Mouse (Mus musculus): ENCODE results near the gene Nop16. TPM values are rescaled to one million over a fixed set of nuclear protein-coding genes. Genes with fewer than 3 reads are reported as not detected.

Gene Nop16
- polyA plus RNA-seq, 1 experiment from 2014 or later: 84.2 TPM

GRCm38 (mm10) chr13:54582126-54582525, 7.8 kb downstream of the Nop16 start:
- no peak for DNase-seq
- H3K27me3 ChIP-seq (ENCODE audit: insufficient read depth, low read length): no peaks in the 10 kb centered on the region
- no peak for ATAC-seq (ENCODE audit: insufficient read depth)
- WGBS: 70% methylated on average over 10 of the region's 10 CpGs
- H3K4me2 ChIP-seq: no peak overlapping the region
- no peaks in the 10 kb centered on the region for H3K9me3 ChIP-seq (ENCODE audit: low read depth, low read length)
- no peak for TF ChIP-seq CTCF (IDR thresholded peaks at IDR 0.05; ENCODE audit: low read depth)
- peaks cover 88% of the 10 kb centered on the region for H3K36me3 ChIP-seq (ENCODE audit: insufficient read depth)
- no peak overlapping the region for H3K9ac ChIP-seq
- no peak overlapping the region for H3K27ac ChIP-seq (ENCODE audit: low read depth)
- no peak overlapping the region for H3K4me3 ChIP-seq (ENCODE audit: low read depth, low read length)
- no peaks in the 10 kb centered on the region for H3K4me1 ChIP-seq (ENCODE audit: insufficient read depth)

GRCm38 (mm10) chr13:54581385-54581784, 8.5 kb downstream of the Nop16 start:
- Histone ChIP-seq H3K27ac (ENCODE audit: low read depth) (no peak overlapping the region), H3K36me3 (ENCODE audit: insufficient read depth) (peaks cover 83% of the 10 kb centered on the region), H3K9me3 (ENCODE audit: low read depth, low read length) (no peaks in the 10 kb centered on the region), H3K27me3 (ENCODE audit: insufficient read depth, low read length) (no peaks in the 10 kb centered on the region), H3K4me2 (no peak overlapping the region), H3K4me1 (ENCODE audit: insufficient read depth) (no peaks in the 10 kb centered on the region), H3K9ac (no peak overlapping the region), H3K4me3 (ENCODE audit: low read depth, low read length) (no peak overlapping the region)
- ATAC-seq (ENCODE audit: insufficient read depth) (no peak), DNase-seq (no peak)
- TF ChIP-seq CTCF (IDR thresholded peaks at IDR 0.05; ENCODE audit: low read depth): no peak
- WGBS: 51% methylated on average over 2 of the region's 2 CpGs

- H3K4me1 ChIP-seq (ENCODE audit: insufficient read depth): no peaks in the 10 kb centered on the region
- H3K9me3 ChIP-seq (ENCODE audit: low read depth, low read length): no peaks in the 10 kb centered on the region
- no peak for TF ChIP-seq CTCF (IDR thresholded peaks at IDR 0.05; ENCODE audit: low read depth)
- no peak overlapping the region for H3K4me2 ChIP-seq
- WGBS: 84% methylated on average over 21 of the region's 21 CpGs
- no peak for DNase-seq
- H3K9ac ChIP-seq: no peak overlapping the region
- no peaks in the 10 kb centered on the region for H3K27me3 ChIP-seq (ENCODE audit: insufficient read depth, low read length)
- H3K36me3 ChIP-seq (ENCODE audit: insufficient read depth): peaks cover 51% of the 10 kb centered on the region
- no peak overlapping the region for H3K27ac ChIP-seq (ENCODE audit: low read depth)
- H3K4me3 ChIP-seq (ENCODE audit: low read depth, low read length): no peak overlapping the region
- ATAC-seq (ENCODE audit: insufficient read depth): no peak
Observed at GRCm38 (mm10) chr13:54577652-54578507, 12.0 kb downstream of the Nop16 start.

- no peaks in the 10 kb centered on the region for H3K27me3 ChIP-seq (ENCODE audit: insufficient read depth, low read length)
- no peaks in the 10 kb centered on the region for H3K4me1 ChIP-seq (ENCODE audit: insufficient read depth)
- H3K27ac ChIP-seq (ENCODE audit: low read depth): peak overlapping the region; percentile 75; the same call in 1 of the 2 replicates
- H3K4me2 ChIP-seq: peak overlapping the region; percentile 93
- H3K9me3 ChIP-seq (ENCODE audit: low read depth, low read length): no peaks in the 10 kb centered on the region
- H3K36me3 ChIP-seq (ENCODE audit: insufficient read depth): peaks cover 28% of the 10 kb centered on the region
- peak overlapping the region; percentile 97 for H3K4me3 ChIP-seq (ENCODE audit: low read depth, low read length)
- WGBS: under 1% methylated on average over 19 of the region's 19 CpGs
- peak overlapping the region; percentile 89 for H3K9ac ChIP-seq
- no peak for TF ChIP-seq CTCF (IDR thresholded peaks at IDR 0.05; ENCODE audit: low read depth)
- peak; percentile 13; the same call in 1 of the 2 replicates for ATAC-seq (ENCODE audit: insufficient read depth)
- DNase-seq: peak; percentile 21
Observed at GRCm38 (mm10) chr13:54575489-54575888, 14.4 kb downstream of the Nop16 start.

- peak; percentile 92 for ATAC-seq (ENCODE audit: insufficient read depth)
Observed at GRCm38 (mm10) chr13:54574854-54575481, 14.9 kb downstream of the Nop16 start, which contains the start of gene Arl10. Arl10 (plus strand) TSS chr13:54575015.

GRCm38 (mm10) chr13:54572621-54573020, 17.3 kb downstream of the Nop16 start:
- ATAC-seq (ENCODE audit: insufficient read depth) (no peak), DNase-seq (no peak)
- no peak overlapping the region for H3K27ac ChIP-seq (ENCODE audit: low read depth)
- H3K9me3 ChIP-seq (ENCODE audit: low read depth, low read length): no peaks in the 10 kb centered on the region
- TF ChIP-seq CTCF (IDR thresholded peaks at IDR 0.05; ENCODE audit: low read depth): no peak
- WGBS: 75% methylated on average over 4 of the region's 4 CpGs
- H3K27me3 ChIP-seq (ENCODE audit: insufficient read depth, low read length): no peaks in the 10 kb centered on the region
- no peak overlapping the region for H3K4me2 ChIP-seq
- H3K36me3 ChIP-seq (ENCODE audit: insufficient read depth): peaks cover 4% of the 10 kb centered on the region; the same call in 1 of the 2 replicates
- no peaks in the 10 kb centered on the region for H3K4me1 ChIP-seq (ENCODE audit: insufficient read depth)
- H3K4me3 ChIP-seq (ENCODE audit: low read depth, low read length): no peak overlapping the region
- H3K9ac ChIP-seq: no peak overlapping the region

More at GRCm38 (mm10) chr13:54574854-54575481, 14.9 kb downstream of the Nop16 start, which contains the start of gene Arl10:
- peak within 1 kb of the TSS; percentile 75 for H3K27ac ChIP-seq (ENCODE audit: low read depth)
- no peaks in the 10 kb centered on the region for H3K4me1 ChIP-seq (ENCODE audit: insufficient read depth)
- H3K9me3 ChIP-seq (ENCODE audit: low read depth, low read length): no peaks in the 10 kb centered on the region
- peaks cover 22% of the 10 kb centered on the region for H3K36me3 ChIP-seq (ENCODE audit: insufficient read depth)
- H3K27me3 ChIP-seq (ENCODE audit: insufficient read depth, low read length): no peaks in the 10 kb centered on the region
- peak within 1 kb of the TSS; percentile 93 for H3K4me2 ChIP-seq
- peak within 1 kb of the TSS; percentile 97 for H3K4me3 ChIP-seq (ENCODE audit: low read depth, low read length)
- peak within 1 kb of the TSS; percentile 89 for H3K9ac ChIP-seq
- no peak for TF ChIP-seq CTCF (IDR thresholded peaks at IDR 0.05; ENCODE audit: low read depth)
- under 1% methylated on average over 55 of the region's 55 CpGs for WGBS
- peak; percentile 85 for DNase-seq

- Histone ChIP-seq H3K27me3 (ENCODE audit: insufficient read depth, low read length) (no peaks in the 10 kb centered on the region), H3K4me1 (ENCODE audit: insufficient read depth) (no peaks in the 10 kb centered on the region), H3K36me3 (ENCODE audit: insufficient read depth) (peaks cover 4% of the 10 kb centered on the region; the same call in 1 of the 2 replicates), H3K27ac (ENCODE audit: low read depth) (no peak overlapping the region), H3K4me2 (no peak overlapping the region), H3K9me3 (ENCODE audit: low read depth, low read length) (no peaks in the 10 kb centered on the region), H3K9ac (no peak overlapping the region), H3K4me3 (ENCODE audit: low read depth, low read length) (no peak overlapping the region)
- DNase-seq (peak; percentile 49), ATAC-seq (ENCODE audit: insufficient read depth) (no peak)
- WGBS: 28% methylated on average over 2 of the region's 2 CpGs
- TF ChIP-seq CTCF (IDR thresholded peaks at IDR 0.05; ENCODE audit: low read depth): no peak
Observed at GRCm38 (mm10) chr13:54571637-54572036, 18.3 kb downstream of the Nop16 start.

All from lung, embryonic 14.5 days (tissue).